Mouse (Mus musculus) liver, embryonic 14.5 days (tissue): ENCODE measurements around the gene Cenpa. TPM values are rescaled to one million over a fixed set of nuclear protein-coding genes. Genes with fewer than 3 reads are reported as not detected.

Experiments
- ATAC-seq: fragments of 200-750 bp; cut with Nextera tagmentation; 2 replicates; pipeline ENCODE4 v1.8.0; 2017; ENCODE audit warnings: moderate number of reproducible peaks, mild to moderate bottlenecking, moderate library complexity; ENCODE audit not compliant: insufficient read depth
- DNase-seq, 3 experiments: peaks; one replicate each; pipeline ENCODE4 v3.0.0-alpha.2; 2012 to 2013; ENCODE audit warnings: low read depth in 3 of 3, low spot score in 3 of 3
- H3K27ac ChIP-seq: fragments of 300-500 bp; sonication (generic); 2 replicates; pipeline ENCODE4 v1.5.1; 2014; ENCODE audit warnings: moderate library complexity, mild to moderate bottlenecking, control low read depth, inconsistent platforms
- H3K27me3 ChIP-seq: fragments of 300-500 bp; sonication (generic); 2 replicates; pipeline ENCODE4 v1.6.1; 2014; ENCODE audit warnings: mild to moderate bottlenecking, low read length, moderate library complexity; ENCODE audit not compliant: control insufficient read depth, insufficient read depth
- H3K36me3 ChIP-seq: fragments of 300-500 bp; sonication (generic); replicated peaks from 2 replicates; pipeline ENCODE4 v1.6.1; 2014; ENCODE audit warnings: low read depth; ENCODE audit not compliant: control insufficient read depth, insufficient read depth
- H3K4me1 ChIP-seq, 2 experiments: fragments of 200-500 bp in 1 of 2; fragments of 300-500 bp in 1 of 2; sonication (generic) in 1 of 2; replicated peaks; 2 replicates each; pipeline ENCODE4 v1.6.1; 2012 to 2014; ENCODE audit warnings: antibody characterized with exemption in 1 of 2, inconsistent platforms in 1 of 2, low read length in 1 of 2; ENCODE audit not compliant: control insufficient read depth in 2 of 2, insufficient read depth in 2 of 2
- H3K4me2 ChIP-seq: fragments of 300-500 bp; sonication (generic); 2 replicates; pipeline ENCODE4 v1.6.1; 2014; ENCODE audit warnings: low read depth, mild to moderate bottlenecking, control low read depth, moderate library complexity
- H3K4me3 ChIP-seq, 2 experiments: fragments of 200-500 bp in 1 of 2; fragments of 300-500 bp in 1 of 2; sonication (generic) in 1 of 2; 2 replicates each; pipeline ENCODE4 v1.5.1; 2012 to 2014; ENCODE audit warnings: low read depth in 2 of 2, low read length in 2 of 2, mild to moderate bottlenecking in 2 of 2, control low read depth in 1 of 2, inconsistent platforms in 1 of 2, moderate library complexity in 1 of 2; ENCODE audit not compliant: insufficient read depth in 1 of 2
- H3K9ac ChIP-seq: fragments of 300-500 bp; sonication (generic); replicated peaks from 2 replicates; pipeline ENCODE4 v1.6.1; 2014; ENCODE audit warnings: mild to moderate bottlenecking, control low read depth, moderate library complexity
- H3K9me3 ChIP-seq: fragments of 300-500 bp; sonication (generic); 2 replicates; pipeline ENCODE4 v1.6.1; 2016; ENCODE audit warnings: low read length, mixed read lengths; ENCODE audit not compliant: control insufficient read depth
- CTCF ChIP-seq: IDR thresholded peaks from 2 replicates; pipeline ENCODE4 v1.5.1; 2016; ENCODE audit warnings: antibody characterized with exemption, low read depth, control low read depth
- EP300 ChIP-seq: IDR thresholded peaks from 2 replicates; pipeline ENCODE4 v1.6.1; 2016; ENCODE audit warnings: antibody characterized with exemption, low read depth
- WGBS: fragments of 180-500 bp; shearing (Covaris S2); extraction: QIAGEN DNeasy Blood & Tissue Kit; methylation state at CpG from one replicate; pipeline ENCODE4 v1.1.7; 2014; ENCODE audit not compliant: insufficient replicate concordance; 5-methylcytosine and 5-hydroxymethylcytosine counted together
- polyA plus RNA-seq, 2 experiments: library from polyadenylated mRNA; depleted of rRNA in 1 of 2; stranded (reverse) in 1 of 2; unstranded in 1 of 2; fragments of >200 nt; fragmentation: Nextera tagmentation in 1 of 2; extraction: Ambion mirVana in 1 of 2; gene quantifications; 2 replicates each; pipeline versions ENCODE4 v1.2.1 to v1.2.3; 2012 to 2014

Cenpa gene
- polyA plus RNA-seq, 2 experiments, result 122 to 209 TPM

- peaks cover 20% of the 10 kb centered on the region for H3K27me3 ChIP-seq
- H3K27ac ChIP-seq, result no peak overlapping the region
- DNase-seq (no peak), ATAC-seq (no peak)
- H3K36me3 ChIP-seq, result no peaks in the 10 kb centered on the region
- no peak for TF ChIP-seq EP300
- TF ChIP-seq CTCF, result no peak
- no peak overlapping the region for H3K4me3 ChIP-seq
- no peaks in the 10 kb centered on the region for H3K4me1 ChIP-seq
- H3K4me2 ChIP-seq, result no peak overlapping the region
- H3K9ac ChIP-seq, result no peak overlapping the region
- H3K9me3 ChIP-seq, result no peaks in the 10 kb centered on the region
- 51% methylated on average over 2 of the region's 2 CpGs for WGBS
These were observed 43.2 kb upstream of the Cenpa start for GRCm38 (mm10) chr5:30623380-30623779.

GRCm38 (mm10) chr5:30624311-30624710 lies 42.3 kb upstream of the Cenpa start:
- ATAC-seq (no peak), DNase-seq (no peak)
- Histone ChIP-seq H3K4me1 (no peaks in the 10 kb centered on the region), H3K27me3 (peaks cover 20% of the 10 kb centered on the region), H3K27ac (no peak overlapping the region), H3K4me3 (no peak overlapping the region), H3K36me3 (no peaks in the 10 kb centered on the region), H3K9ac (no peak overlapping the region), H3K9me3 (no peaks in the 10 kb centered on the region), H3K4me2 (no peak overlapping the region)
- WGBS, result 17% methylated on average over 1 of the region's 1 CpGs
- TF ChIP-seq CTCF (no peak), EP300 (no peak)

- ATAC-seq (no peak), DNase-seq (no peak)
- Histone ChIP-seq H3K27me3 (peaks cover 20% of the 10 kb centered on the region), H3K4me2 (no peak overlapping the region), H3K4me3 (no peak overlapping the region), H3K4me1 (no peaks in the 10 kb centered on the region), H3K27ac (no peak overlapping the region), H3K9ac (no peak overlapping the region), H3K9me3 (no peaks in the 10 kb centered on the region), H3K36me3 (no peaks in the 10 kb centered on the region)
- TF ChIP-seq EP300 (no peak), CTCF (no peak)
- 33% methylated on average over 4 of the region's 4 CpGs for WGBS
These were observed 41.7 kb upstream of the Cenpa start for GRCm38 (mm10) chr5:30624908-30625307.

- Histone ChIP-seq H3K9me3 (no peaks in the 10 kb centered on the region), H3K27me3 (peaks cover 20% of the 10 kb centered on the region), H3K4me2 (no peak overlapping the region), H3K9ac (no peak overlapping the region), H3K4me3 (no peak overlapping the region), H3K27ac (no peak overlapping the region), H3K36me3 (no peaks in the 10 kb centered on the region), H3K4me1 (no peaks in the 10 kb centered on the region)
- TF ChIP-seq CTCF, result no peak
- no peak for TF ChIP-seq EP300
- 49% methylated on average over 3 of the region's 3 CpGs for WGBS
- DNase-seq (no peak), ATAC-seq (no peak)
These were observed 41.2 kb upstream of the Cenpa start for GRCm38 (mm10) chr5:30625379-30625778.

GRCm38 (mm10) chr5:30626331-30627105 lies 40.1 kb upstream of the Cenpa start:
- Histone ChIP-seq H3K27ac (no peak overlapping the region), H3K4me2 (no peak overlapping the region), H3K4me1 (no peaks in the 10 kb centered on the region), H3K36me3 (no peaks in the 10 kb centered on the region), H3K27me3 (peaks cover 15% of the 10 kb centered on the region), H3K9me3 (no peaks in the 10 kb centered on the region), H3K4me3 (no peak overlapping the region), H3K9ac (no peak overlapping the region)
- DNase-seq, result no peak
- WGBS, result 55% methylated on average over 8 of the region's 8 CpGs
- ATAC-seq, result no peak
- TF ChIP-seq EP300, result no peak
- no peak for TF ChIP-seq CTCF
